ENCODE assay signal across 22 mouse cellular contexts in the genomic region with DNA sequence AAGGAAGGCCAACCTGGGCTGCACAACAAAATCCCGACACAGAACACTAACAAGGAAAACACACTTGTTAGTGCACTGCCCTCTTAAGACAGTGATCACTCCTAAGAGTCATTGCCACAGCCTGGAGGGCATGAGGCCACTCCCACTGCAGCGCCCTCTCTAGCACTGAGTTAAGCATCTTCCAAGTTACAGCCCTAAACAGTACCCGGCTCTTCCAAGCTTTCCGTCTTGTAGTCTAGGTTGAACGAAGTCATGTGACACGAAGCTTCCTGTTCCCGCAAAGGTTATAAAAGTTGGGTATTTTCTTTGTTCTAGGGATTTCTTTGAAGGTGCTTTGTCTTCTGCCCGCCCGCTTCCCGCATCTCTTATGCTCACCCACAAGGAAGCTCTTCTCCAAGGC. TPM values are rescaled to one million over a fixed set of nuclear protein-coding genes. Genes with fewer than 3 reads are reported as not detected.
DNase-seq lines count a peak whose midpoint lies in the region.
"Had no signal": no experiment of that assay in that cellular context is flagged by ENCODE, and none has a peak within 500 bp of the region (broad histone marks: within the 10 kb centered on the region; RNA-seq: fewer than 3 reads in every experiment).

No protein-coding gene starts in this region.

- H3K4me3 ChIP-seq in heart, embryonic 10.5 days: no peak overlapping the region
- H3K4me3 ChIP-seq: embryonic facial prominence, embryonic 10.5 days; embryonic facial prominence, embryonic 12.5 days; forebrain, embryonic 13.5 days; forebrain, embryonic 15.5 days had no signal

- H3K36me3 ChIP-seq in heart, embryonic 10.5 days: no peaks in the 10 kb centered on the region
- H3K36me3 ChIP-seq: embryonic facial prominence, embryonic 10.5 days; embryonic facial prominence, embryonic 12.5 days; forebrain, embryonic 15.5 days had no signal

- no peaks in the 10 kb centered on the region for H3K27me3 ChIP-seq in heart, embryonic 10.5 days (ENCODE audit: insufficient read depth, poor library complexity, severe bottlenecking)
- H3K27me3 ChIP-seq: CH12.LX; embryonic facial prominence, embryonic 12.5 days; forebrain, embryonic 13.5 days; forebrain, embryonic 15.5 days had no signal

- no peaks in the 10 kb centered on the region for H3K4me1 ChIP-seq in heart, embryonic 10.5 days
- H3K4me1 ChIP-seq: embryonic facial prominence, embryonic 12.5 days; forebrain, embryonic 13.5 days; forebrain, embryonic 15.5 days had no signal

- peak; percentile 54 for DNase-seq in heart, adult 11 months
- no peak for DNase-seq in heart, embryonic 10.5 days (ENCODE audit: low spot score)
- DNase-seq in ES-CJ7 (ENCODE audit: low read depth, low spot score) (peak; percentile 62), ZHBTc4 (ENCODE audit: low read depth, low spot score) (peak; percentile 76)
- DNase-seq in adrenal gland, postnatal 4 days (ENCODE audit: low spot score in 2 of 2): no peak
- DNase-seq: adrenal gland, adult 2 months; adrenal gland, postnatal 10 days; adrenal gland, postnatal 25 days; B cell, adult 2 months; cerebellum, adult 11-12 months; cerebellum, adult 2 months; cerebellum, adult 9-10 months; cerebellum, postnatal 10 days; cerebellum, postnatal 25 days; forebrain, postnatal 0 days had no signal

- WGBS in heart, embryonic 10.5 days: 78% methylated on average over 10 of the region's 10 CpGs

- H3K27ac ChIP-seq in heart, embryonic 10.5 days: no peak overlapping the region
- H3K27ac ChIP-seq: embryonic facial prominence, embryonic 10.5 days; embryonic facial prominence, embryonic 12.5 days; forebrain, embryonic 13.5 days; forebrain, embryonic 15.5 days had no signal

- no peaks in the 10 kb centered on the region for H3K9me3 ChIP-seq in heart, embryonic 10.5 days
- H3K9me3 ChIP-seq: embryonic facial prominence, embryonic 10.5 days; embryonic facial prominence, embryonic 12.5 days; forebrain, embryonic 13.5 days; forebrain, embryonic 15.5 days had no signal

RNA-seq across cellular contexts. Expression of gene Dtnbp1, which starts 22.9 kb away (rescaled TPM):
- 75.0 and 80.9 TPM in 2 replicates for polyA plus RNA-seq in heart, embryonic 10.5 days (2016; fragmentation: Nextera tagmentation; extraction: Ambion mirVana)
- total RNA-seq in adrenal gland, postnatal 4 days (2021): 10 to 100 TPM; 50.3 to 53.3 TPM

RNA-seq across cellular contexts. Expression of gene Gm9817, which starts 53.7 kb away (rescaled TPM):
- polyA plus RNA-seq in heart, embryonic 10.5 days (2016; fragmentation: Nextera tagmentation; extraction: Ambion mirVana): not detected in 2 replicates
- total RNA-seq in adrenal gland, postnatal 4 days (2021): under 1 TPM; 0.11 to 0.14 TPM
- total RNA-seq: CH12.LX; forebrain, postnatal 0 days; MEL had no signal
- polyA plus RNA-seq: cerebellum, adult 2 months; embryonic facial prominence, embryonic 10.5 days; embryonic facial prominence, embryonic 12.5 days; forebrain, embryonic 11.5 days; forebrain, embryonic 13.5 days; forebrain, embryonic 15.5 days; forebrain, postnatal 0 days had no signal

Comparison
In these comparisons a context has a peak if more than half of its experiments do, and no peak if none do; other contexts are left out.
1. DNase-seq: peak in heart, adult 11 months (single experiment), ES-CJ7 (single experiment) and ZHBTc4 (single experiment); none in heart, embryonic 10.5 days (single experiment) and adrenal gland, postnatal 4 days (0 of 2).